Mouse (Mus musculus) cerebellum, adult 2 months (tissue): ENCODE results near the gene Tmcc3. TPM values are rescaled to one million over a fixed set of nuclear protein-coding genes. Genes with fewer than 3 reads are reported as not detected.
A peak's percentile ranks its signal among the peaks of the same experiment; 100 is the strongest.

ENCODE experiments used
- DNase-seq, 2 experiments: peaks; one replicate each; pipeline ENCODE4 v3.0.0; 2021
- H3K27ac ChIP-seq: fragments of 200-500 bp; 2 replicates; pipeline ENCODE4 v1.5.1; 2012; ENCODE audit warnings: low read length, control low read depth, inconsistent platforms; ENCODE audit not compliant: insufficient read depth
- H3K27me3 ChIP-seq: fragments of 200-500 bp; 2 replicates; pipeline ENCODE4 v1.6.1; 2012; ENCODE audit warnings: inconsistent platforms, mild to moderate bottlenecking, low read length, moderate library complexity; ENCODE audit not compliant: control insufficient read depth, insufficient read depth
- H3K4me1 ChIP-seq: fragments of 200-500 bp; 2 replicates; pipeline ENCODE4 v1.6.1; 2011; ENCODE audit warnings: low read length; ENCODE audit not compliant: control insufficient read depth, insufficient read depth
- H3K4me3 ChIP-seq: fragments of 200-500 bp; replicated peaks from 2 replicates; pipeline ENCODE3; 2011; ENCODE audit warnings: mild to moderate bottlenecking, low read depth, low read length, control low read depth; ENCODE audit not compliant: insufficient read depth
- CTCF ChIP-seq: fragments of 200-500 bp; IDR thresholded peaks from 2 replicates; pipeline ENCODE4 v1.5.1; 2011; ENCODE audit warnings: low read depth, mild to moderate bottlenecking, control low read depth, low read length, moderate library complexity, borderline replicate concordance; ENCODE audit not compliant: insufficient read depth
- POLR2A ChIP-seq: fragments of 200-500 bp; IDR thresholded peaks from 2 replicates; pipeline ENCODE4 v1.6.1; 2011; ENCODE audit warnings: low read length, control low read depth, borderline replicate concordance; ENCODE audit not compliant: insufficient read depth
- WGBS: fragments of 180-500 bp; shearing (Covaris S2); methylation state at CpG from one replicate; pipeline ENCODE4 v1.1.7; 2018; 5-methylcytosine and 5-hydroxymethylcytosine counted together
- polyA plus RNA-seq: library from polyadenylated mRNA; depleted of rRNA; stranded (reverse); fragments of >200 nt; gene quantifications from 2 replicates; pipeline ENCODE4 v1.2.3, GENCODE M21; 2012; rRNA removed

The Tmcc3 gene
- polyA plus RNA-seq, result 32.6 and 40.1 TPM in 2 replicates

DNA sequence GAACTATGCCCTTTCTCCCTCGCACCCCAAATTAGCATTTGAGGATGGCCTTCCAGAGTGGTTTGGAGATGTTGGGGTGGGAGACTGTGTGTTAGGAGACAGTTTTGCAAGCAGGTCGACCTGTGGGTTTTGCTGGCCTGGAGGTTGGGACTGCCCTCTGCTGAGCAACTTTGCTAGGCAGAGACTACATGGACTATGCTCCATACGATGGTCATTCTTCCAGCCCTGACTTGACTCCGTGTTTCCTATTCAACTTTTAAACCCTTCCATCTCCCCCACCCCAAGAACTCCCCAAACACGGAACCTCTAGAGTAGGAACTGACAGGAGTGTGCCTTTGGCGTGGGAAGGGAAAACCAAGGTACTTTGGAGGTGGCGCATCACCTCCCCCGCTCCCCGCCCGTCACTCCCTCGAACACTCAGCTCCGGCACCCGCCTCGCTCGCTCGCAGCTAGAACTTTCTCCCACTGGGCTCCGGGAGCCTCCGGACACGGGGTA is at the start of gene Tmcc3:
Gene Tmcc3 (plus strand): TSS at position 439 of the 496 bp plus-strand sequence.
- no peak for TF ChIP-seq POLR2A
- TF ChIP-seq CTCF, result peak; percentile 24; the same call in 1 of the 2 replicates
- H3K4me3 ChIP-seq, result peak within 1 kb of the TSS; percentile 45
- WGBS, result 3% methylated on average over 19 of the region's 19 CpGs
- DNase-seq, result peak in 1 of 2 experiments; percentile 30
- H3K27ac ChIP-seq, result no peak within 1 kb of the TSS
- no peaks in the 10 kb centered on the region for H3K4me1 ChIP-seq
- H3K27me3 ChIP-seq, result no peaks in the 10 kb centered on the region

DNA sequence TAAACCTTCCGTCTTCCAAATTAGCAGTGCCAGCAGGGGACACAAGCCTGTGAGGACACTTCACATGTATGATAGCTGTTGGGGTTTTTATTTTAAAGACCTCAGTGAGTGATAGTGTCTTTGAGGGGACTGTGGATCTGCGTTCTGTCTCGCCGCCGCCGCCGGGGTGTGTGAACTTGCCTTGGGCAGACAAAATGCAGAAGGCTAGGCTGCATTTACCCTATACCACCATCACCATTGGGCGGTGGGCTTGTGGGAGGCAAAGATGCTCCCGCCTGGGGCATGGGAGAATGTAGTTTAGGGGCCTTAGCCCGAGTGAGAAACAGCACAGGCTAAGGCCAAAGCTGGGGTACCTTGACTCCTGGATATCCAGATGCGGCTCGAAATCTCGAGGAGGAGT is 49.1 kb upstream of the Tmcc3 start:
- TF ChIP-seq CTCF (no peak), POLR2A (no peak)
- Histone ChIP-seq H3K4me1 (0 out of 2 replicates have a peak, but pooled peaks cover 3% of the 10 kb centered on the region), H3K4me3 (no peak overlapping the region), H3K27me3 (no peaks in the 10 kb centered on the region), H3K27ac (no peak overlapping the region)
- 94% methylated on average over 13 of the region's 13 CpGs for WGBS
- DNase-seq, result no peak

DNA sequence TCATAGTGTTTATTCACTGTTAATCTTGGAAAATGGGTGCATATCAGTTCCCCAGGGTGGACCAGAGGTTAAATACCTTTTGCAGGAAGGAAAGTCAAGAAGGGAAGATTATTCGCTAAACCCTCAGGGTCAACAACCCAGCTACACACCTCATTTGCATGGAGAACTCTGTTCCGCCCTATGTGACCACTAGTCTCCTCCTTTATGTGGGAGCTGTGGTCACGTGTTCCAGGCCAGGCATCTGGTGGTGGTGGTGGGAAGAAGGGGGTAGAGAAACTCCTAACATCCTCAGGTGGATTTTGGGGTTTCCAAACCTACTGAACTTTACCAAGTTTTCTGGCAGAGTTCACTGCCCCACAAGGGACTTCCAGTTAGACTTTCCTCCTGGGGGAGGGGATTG is 48.5 kb upstream of the Tmcc3 start:
- H3K4me3 ChIP-seq, result no peak overlapping the region
- no peak for TF ChIP-seq POLR2A
- no peak for TF ChIP-seq CTCF
- DNase-seq, result no peak
- H3K4me1 ChIP-seq, result 0 out of 2 replicates have a peak, but pooled peaks cover 3% of the 10 kb centered on the region
- H3K27ac ChIP-seq, result no peak overlapping the region
- no peaks in the 10 kb centered on the region for H3K27me3 ChIP-seq
- WGBS, result 83% methylated on average over 3 of the region's 3 CpGs

DNA sequence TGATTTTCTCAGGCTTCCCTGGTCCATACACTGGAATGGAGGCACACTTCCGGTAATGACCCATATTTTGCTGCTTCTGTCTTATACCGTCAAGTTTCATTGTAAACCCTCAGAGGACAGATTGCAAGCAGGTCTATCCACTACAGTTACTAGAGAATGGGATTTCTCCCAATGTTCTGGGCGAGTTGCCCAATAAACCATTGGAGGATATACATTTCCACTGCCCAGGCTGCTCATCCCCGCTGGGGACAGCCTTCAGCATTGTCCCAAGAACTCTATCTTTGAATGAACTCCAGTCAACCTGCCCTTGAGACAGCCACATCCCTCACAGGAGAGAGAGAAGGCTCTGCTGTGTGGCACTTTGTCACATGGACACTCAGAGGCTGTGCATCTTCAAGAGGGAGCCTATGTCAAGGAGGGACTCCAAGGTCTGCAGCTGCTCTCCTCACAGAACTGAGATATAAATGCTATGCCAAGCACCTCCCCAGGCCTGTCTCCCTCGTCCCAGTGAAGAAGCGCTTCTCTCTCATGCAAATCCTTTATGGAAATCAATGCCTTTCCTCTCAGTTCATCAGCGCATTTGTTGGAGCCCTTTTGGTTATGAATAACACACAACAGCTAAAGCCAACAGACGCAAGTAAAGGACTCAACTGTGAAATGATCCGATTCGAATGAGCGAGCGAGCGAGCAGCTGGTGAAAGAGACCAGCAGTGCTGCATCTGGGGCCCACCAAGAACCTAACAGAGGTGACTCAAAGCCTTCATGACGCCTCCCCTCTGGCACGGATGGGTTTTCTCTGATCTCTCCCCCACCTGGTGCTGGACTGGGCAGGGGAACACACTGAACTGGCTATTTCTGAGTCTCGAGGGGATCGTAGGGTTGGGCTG is 45.9 kb upstream of the Tmcc3 start:
- Histone ChIP-seq H3K4me3 (no peak overlapping the region), H3K27ac (no peak overlapping the region), H3K27me3 (no peaks in the 10 kb centered on the region), H3K4me1 (0 out of 2 replicates have a peak, but pooled peaks cover 3% of the 10 kb centered on the region)
- 20% methylated on average over 17 of the region's 17 CpGs for WGBS
- peak; percentile 26 to 62 for DNase-seq
- TF ChIP-seq CTCF, result no peak
- no peak for TF ChIP-seq POLR2A

DNA sequence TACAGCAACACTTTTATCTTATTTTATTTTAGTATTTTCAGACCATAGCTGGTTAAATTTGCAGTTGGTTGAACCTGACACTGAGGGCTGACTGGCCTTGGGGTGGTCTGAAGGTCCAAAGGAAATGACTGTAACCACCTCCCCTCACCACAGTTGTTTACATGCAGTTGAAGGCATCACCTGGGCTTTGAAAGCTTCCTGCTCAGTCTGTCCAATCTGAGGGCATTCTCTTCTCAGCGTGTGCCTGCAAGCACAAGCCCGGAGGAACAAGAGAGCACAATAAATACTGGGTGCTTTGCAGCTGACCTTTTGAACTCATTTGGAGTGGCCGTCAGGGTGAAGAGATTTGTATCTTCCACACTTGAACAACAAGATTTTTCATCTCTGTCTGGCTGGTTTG is 36.4 kb upstream of the Tmcc3 start:
- no peaks in the 10 kb centered on the region for H3K4me1 ChIP-seq
- WGBS, result 41% methylated on average over 3 of the region's 3 CpGs
- no peak for TF ChIP-seq CTCF
- no peak for TF ChIP-seq POLR2A
- H3K27me3 ChIP-seq, result no peaks in the 10 kb centered on the region
- DNase-seq, result no peak
- no peak overlapping the region for H3K4me3 ChIP-seq
- no peak overlapping the region for H3K27ac ChIP-seq

DNA sequence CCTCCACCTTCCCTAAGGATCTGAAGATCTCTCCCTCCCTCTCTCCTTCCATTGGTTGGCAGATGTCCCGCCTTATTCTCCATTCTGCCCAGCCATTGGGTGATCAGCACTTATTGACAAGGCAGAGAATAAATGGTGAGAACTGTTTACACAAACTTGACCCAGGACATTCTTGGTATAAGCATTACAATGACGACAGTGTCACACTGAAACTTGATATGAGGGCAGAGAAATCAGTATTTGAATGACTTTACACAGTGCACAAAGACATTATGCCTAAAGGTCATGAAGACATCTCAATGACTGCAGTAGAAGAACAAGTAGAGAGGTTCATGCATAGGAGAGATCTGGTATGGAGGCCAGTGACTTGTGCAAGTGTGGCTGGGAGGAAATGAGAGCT is 35.2 kb upstream of the Tmcc3 start:
- no peaks in the 10 kb centered on the region for H3K4me1 ChIP-seq
- TF ChIP-seq CTCF, result no peak
- TF ChIP-seq POLR2A, result no peak
- 64% methylated on average over 2 of the region's 2 CpGs for WGBS

DNA sequence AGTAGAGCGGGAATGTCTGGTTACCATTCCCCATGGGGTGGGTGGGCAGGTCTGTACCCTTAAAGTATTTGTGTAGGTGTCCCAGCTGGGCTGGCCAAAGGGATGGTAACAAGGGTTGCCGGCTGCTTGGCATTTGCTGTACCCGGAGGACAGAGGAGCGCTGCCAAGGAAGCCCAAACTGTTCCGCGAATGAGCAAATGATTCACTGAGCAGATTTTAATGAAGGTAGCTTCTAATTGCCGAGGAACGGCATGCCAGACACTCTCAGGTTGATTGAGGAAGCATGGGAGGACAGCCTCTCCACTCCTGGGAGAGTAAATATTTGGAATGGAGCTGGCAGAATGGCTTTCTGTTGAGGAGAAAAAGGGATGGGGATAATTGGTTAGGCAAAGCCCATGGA is 29.6 kb upstream of the Tmcc3 start:
- no peaks in the 10 kb centered on the region for H3K27me3 ChIP-seq
- peak; percentile 69 to 80 for DNase-seq
- 0 out of 2 replicates have a peak, but pooled peaks cover 2% of the 10 kb centered on the region for H3K4me1 ChIP-seq
- H3K27ac ChIP-seq, result no peak overlapping the region
- 16% methylated on average over 8 of the region's 8 CpGs for WGBS
- TF ChIP-seq CTCF, result no peak
- TF ChIP-seq POLR2A, result no peak
- H3K4me3 ChIP-seq, result no peak overlapping the region

More for the DNA sequence above, 35.2 kb upstream of the Tmcc3 start:
- no peak for DNase-seq
- Histone ChIP-seq H3K27ac (no peak overlapping the region), H3K27me3 (no peaks in the 10 kb centered on the region), H3K4me3 (no peak overlapping the region)

DNA sequence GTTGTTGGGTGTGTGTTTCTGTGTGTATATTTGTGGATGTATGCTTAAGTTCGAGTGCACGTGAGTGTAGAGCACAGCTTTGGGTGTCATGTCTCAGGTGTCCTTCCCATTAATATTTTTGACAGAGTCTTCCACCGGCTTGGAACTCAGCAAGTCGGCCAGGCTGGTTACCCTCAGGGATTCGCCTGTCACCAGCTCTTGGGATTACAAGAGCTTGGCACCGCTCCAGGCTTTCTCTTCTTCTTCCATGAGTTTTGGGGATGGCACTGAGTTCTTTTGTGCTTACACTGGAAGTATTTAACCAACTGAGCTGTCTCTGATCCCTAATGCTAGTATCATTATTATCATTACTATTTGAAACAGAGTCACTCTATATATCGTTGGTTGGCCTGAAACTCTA is 29.0 kb upstream of the Tmcc3 start:
- no peak overlapping the region for H3K4me3 ChIP-seq
- no peak overlapping the region for H3K27ac ChIP-seq
- DNase-seq, result no peak
- 0 out of 2 replicates have a peak, but pooled peaks cover 2% of the 10 kb centered on the region for H3K4me1 ChIP-seq
- 62% methylated on average over 7 of the region's 7 CpGs for WGBS
- TF ChIP-seq CTCF (no peak), POLR2A (no peak)
- no peaks in the 10 kb centered on the region for H3K27me3 ChIP-seq

DNA sequence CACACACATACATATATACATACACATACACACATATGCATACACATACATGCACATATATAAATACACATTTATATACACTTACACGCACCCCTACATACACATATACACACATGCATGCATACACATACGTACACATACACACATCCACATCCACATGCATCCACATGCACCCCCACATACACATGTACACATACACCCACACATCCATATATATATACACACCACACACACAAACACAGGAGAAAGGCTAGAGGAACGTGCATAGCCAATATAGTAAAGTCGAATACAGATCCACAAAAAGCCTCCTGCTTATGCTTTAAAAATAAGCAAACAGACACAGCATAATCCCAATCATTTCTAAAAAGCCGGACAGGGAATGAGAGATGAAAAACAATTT is 17.3 kb upstream of the Tmcc3 start:
- no peak overlapping the region for H3K4me3 ChIP-seq
- TF ChIP-seq POLR2A (no peak), CTCF (no peak)
- WGBS, result 87% methylated on average over 5 of the region's 5 CpGs
- DNase-seq, result no peak
- H3K27ac ChIP-seq, result no peak overlapping the region
- peaks cover 7% of the 10 kb centered on the region; the same call in 1 of the 2 replicates for H3K4me1 ChIP-seq
- H3K27me3 ChIP-seq, result no peaks in the 10 kb centered on the region
